Mouse (Mus musculus) layer of hippocampus, adult 9-10 months (tissue): ENCODE results near the gene Fgf7.

Source experiments
- DNase-seq: peaks from one replicate; pipeline ENCODE4 v3.0.0; 2022; ENCODE audit warnings: low spot score

The Fgf7 gene

GRCm38 (mm10) chr2:126034379-126035005 lies at the start of gene Fgf7:
Fgf7 (plus strand) TSS chr2:126034658.
- no peak for DNase-seq

DNA sequence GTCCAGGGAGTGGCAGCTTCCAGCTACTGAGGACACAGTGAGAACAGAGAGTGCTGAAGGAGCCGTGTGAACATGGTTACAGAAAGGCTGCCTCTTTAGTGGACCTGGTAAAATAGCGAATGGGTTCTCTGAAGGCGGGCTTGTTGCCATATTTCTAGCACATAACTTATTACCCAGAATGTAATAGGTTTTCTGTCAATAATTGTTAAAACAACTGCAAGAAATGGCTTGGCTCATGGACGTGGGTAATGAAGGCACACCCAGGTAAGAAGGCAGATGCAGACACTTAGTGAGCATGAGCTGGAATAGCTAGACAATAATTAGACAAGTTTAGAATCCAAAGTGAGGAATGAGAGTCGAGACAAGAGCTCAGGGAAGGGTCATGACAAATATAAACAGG lies 32.2 kb upstream of the Fgf7 start:
- no peak for DNase-seq

- DNase-seq, result peak; percentile 69
Measured at GRCm38 (mm10) chr2:126006088-126006487, 28.4 kb upstream of the Fgf7 start.

DNA sequence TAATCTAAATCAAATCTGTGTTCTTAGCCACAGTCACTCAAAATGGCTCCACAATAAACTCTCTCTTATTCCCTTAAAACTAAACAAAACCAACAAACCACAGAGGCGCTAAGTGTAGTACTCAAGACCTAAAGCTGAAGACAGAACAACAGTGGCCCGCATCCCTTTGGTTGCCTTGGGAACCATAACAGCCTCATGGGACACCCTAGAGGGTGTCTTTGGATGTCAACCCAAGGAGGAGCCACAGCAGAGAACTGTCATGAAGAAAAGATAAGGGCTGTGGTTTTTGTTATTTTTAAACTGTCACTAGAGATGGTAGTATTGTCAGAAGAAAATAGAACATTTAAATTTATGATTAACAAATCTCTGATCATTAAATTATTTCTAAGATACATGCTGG lies 27.7 kb upstream of the Fgf7 start:
- no peak for DNase-seq

DNA sequence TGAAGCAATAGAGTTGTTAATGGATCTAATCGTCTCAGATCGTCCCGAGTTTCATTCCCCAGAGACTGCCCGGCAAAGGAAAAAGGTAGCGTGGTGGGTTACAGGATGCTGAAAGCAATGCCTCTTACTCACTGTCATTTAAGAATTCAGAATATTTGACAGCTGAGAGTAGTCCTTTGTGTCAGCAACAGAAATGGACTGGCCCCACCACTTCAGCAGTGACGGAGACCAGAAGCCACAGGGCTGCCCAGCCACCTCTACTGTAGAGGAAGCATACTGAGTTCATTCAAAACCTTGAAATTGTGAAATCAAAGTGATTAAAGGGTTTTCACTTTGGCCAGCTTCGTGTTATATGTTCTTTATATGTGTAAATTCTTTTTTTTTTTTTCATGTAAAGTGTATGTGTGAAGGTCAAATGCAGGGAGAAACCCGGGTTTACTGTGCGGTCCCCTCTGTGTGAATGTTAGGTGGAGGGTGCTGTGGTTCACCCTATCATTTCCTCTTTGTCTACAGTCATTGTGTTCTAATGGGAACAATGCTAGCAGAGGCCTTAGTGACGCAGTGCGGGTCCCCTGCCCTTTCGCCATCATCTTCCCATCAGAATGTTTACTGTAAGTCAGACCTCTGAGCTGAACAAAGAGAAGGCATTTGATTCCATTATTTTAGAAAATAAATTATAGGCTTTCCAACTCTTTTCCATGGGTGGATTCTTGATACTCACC lies 19.3 kb upstream of the Fgf7 start:
- DNase-seq, result no peak

- DNase-seq, result no peak
Measured at GRCm38 (mm10) chr2:126015763-126016473, 18.5 kb upstream of the Fgf7 start.

DNA sequence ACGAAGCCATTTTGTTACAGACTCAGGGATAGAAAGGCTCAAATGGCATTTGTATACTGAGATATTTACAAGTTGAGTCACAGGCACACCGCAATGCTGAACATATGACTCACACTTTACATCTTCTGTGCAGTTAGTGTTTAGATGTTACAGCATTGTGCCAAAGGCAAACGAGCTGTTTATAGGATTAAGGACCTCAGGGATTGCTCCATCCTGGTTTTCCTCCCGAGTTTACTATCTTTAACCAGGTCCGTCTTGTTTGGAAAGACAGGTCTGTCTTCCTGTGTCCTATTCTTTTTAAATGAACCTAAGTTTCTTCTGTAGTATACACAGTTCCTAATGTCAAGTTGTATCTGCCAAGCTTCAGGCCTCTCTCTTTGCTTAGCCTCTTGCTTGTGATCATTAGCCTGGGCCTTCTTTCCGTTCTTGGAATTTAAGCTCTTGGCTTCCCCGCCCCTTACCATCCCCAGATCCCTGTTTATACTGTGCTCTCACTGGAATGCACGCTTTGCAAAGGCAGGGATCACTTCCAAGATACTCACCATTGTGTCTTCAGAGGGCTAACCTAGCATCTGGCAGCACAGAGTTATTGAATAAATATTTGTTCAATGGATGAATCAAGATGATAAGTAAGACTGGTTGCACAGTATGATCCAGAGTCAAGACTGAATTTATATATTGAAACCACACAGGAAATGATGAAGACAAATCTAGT lies 3.1 kb upstream of the Fgf7 start:
- no peak for DNase-seq

DNA sequence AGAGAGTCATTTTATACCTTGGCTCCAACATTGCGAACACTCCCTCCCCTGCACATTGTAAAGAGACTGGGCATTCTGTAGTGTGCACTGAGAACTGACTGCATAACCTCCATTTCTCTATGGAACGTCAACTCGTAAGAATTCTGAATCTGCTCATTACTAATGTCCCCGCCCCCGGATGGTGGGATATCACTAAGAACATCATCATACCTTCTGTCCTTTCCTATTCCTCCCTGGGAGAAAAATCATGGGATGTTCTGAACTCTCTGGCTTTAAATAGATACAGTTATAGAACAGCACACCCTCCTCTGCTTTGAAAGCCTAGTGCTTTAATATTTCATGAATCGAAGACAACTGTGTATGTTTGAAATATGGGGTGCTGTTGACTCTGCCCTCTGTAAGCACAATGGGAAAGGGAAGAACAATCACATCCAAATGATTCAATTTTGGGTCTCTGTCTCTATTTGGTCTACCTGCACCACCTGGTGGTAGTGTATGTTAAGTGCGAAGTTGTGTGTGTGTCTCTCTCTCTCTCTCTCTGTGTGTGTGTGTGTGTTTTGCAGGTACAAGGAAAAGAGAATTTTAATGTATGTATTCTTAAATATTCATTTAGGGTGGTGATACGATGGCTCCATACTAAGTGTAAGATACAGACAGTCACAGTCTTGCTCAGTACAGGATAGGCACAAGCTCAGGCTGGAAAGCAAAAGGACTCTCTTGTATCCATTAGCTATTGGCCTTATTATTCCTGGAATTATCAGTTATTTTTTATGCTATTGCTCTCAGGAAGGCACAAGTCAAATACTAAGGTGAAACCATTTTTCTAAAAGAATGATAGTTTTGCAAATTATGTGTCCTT lies 1.1 kb upstream of the Fgf7 start:
- no peak for DNase-seq

- DNase-seq, result no peak
Measured at GRCm38 (mm10) chr2:126035013-126035770, 734 bp downstream of the Fgf7 start.

DNA sequence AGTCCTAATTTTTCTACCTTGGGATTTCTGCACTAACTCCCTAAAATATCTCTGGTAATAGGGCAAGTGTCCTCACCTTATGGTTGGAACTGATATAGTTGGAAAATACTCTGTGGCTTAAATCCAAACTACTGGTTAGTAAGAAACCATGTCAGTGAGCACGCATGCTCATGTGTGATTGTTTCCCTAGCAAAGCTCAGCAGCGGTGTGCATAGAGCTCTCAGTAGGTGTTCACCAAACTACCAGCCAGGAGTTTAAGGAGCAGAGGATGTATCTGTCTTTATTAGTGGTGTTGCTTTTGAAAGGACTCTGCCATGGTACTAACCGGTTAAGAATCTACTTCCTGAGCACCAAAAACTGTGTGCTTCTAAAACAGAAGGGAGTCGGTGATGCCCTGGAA lies 1.7 kb downstream of the Fgf7 start:
- DNase-seq, result no peak

GRCm38 (mm10) chr2:126038221-126039000 lies 4.0 kb downstream of the Fgf7 start:
- no peak for DNase-seq

- no peak for DNase-seq
Measured at GRCm38 (mm10) chr2:126039414-126039891, 5.0 kb downstream of the Fgf7 start.

DNA sequence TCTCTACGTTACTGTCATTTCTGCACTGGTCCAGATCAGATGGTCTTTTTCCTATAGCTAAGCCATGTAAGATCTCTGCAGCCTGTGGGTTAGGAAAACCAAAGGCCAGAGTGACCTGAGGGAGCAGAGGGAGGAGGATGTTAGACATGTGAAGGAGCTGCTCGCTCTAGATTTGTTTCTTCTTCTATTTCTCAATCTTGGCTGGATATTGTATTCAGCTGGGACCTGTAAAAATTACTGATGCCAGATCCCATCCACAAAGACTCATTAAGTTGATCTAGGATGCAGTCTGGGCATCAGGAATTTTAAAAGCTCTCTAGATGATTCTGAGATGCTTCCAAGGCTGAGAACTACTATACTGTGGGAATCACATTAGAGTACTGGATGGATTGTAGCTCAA lies 6.2 kb downstream of the Fgf7 start:
- DNase-seq, result no peak

DNA sequence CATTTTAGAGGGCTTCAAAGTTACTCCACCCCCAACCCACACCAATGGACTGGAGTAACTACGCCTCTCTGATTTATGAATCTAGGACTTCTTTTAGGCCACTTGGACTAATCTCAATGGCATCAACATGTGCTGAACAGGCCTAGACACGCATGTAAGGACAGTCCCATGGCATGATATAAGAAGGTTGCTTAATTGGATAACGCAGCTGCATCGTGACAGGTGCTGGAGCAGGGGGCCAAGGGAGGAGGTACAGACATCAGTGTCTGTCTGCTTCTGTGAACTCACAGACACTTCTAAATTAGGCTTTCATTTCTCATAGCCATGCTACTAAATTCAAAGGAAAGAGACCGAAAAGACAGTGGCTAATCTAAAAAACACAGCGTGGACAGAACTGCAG lies 6.8 kb downstream of the Fgf7 start:
- no peak for DNase-seq

DNA sequence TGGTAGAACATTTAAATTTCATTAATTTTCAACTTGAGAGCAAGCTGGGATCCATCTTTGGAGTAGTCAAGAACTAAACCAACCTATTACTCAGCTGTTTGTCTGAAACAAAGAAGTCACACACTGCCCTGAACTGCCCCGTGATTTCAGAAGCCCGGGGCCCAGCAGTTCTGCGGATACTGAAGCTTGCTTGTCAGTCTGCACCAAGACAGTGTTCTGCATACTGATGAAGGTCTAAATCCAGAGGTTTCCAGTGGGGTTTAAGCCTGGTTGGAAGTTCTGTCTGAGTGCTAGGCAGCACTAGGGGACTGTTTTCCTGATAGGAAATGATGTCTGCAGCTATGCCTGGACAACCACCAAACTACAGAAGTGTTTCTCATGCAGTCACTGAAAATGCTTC lies 8.2 kb downstream of the Fgf7 start:
- DNase-seq, result no peak

- DNase-seq, result no peak
Measured at GRCm38 (mm10) chr2:126045621-126046020, 11.2 kb downstream of the Fgf7 start.

- DNase-seq, result no peak
Measured at GRCm38 (mm10) chr2:126052749-126053557, 18.5 kb downstream of the Fgf7 start.

- no peak for DNase-seq
Measured at GRCm38 (mm10) chr2:126053657-126054056, 19.2 kb downstream of the Fgf7 start.

- no peak for DNase-seq
Measured at GRCm38 (mm10) chr2:126060595-126060994, 26.1 kb downstream of the Fgf7 start.
